ENCODE assay signal across 11 mouse cellular contexts in genomic region chr6:53583234-53583875, GRCm38 (mm10).
DNase-seq lines count a peak whose midpoint lies in the region; ATAC-seq lines count a peak whose summit lies in the region.
"Had no signal": no experiment of that assay in that cellular context is flagged by ENCODE, and none has a peak within 500 bp of the region (broad histone marks: within the 10 kb centered on the region; RNA-seq: fewer than 3 reads in every experiment).

No protein-coding gene starts in this region.

- no peak overlapping the region for H3K4me2 ChIP-seq in midbrain, embryonic 13.5 days (replicated peaks)
- H3K4me2 ChIP-seq in midbrain, embryonic 14.5 days (ENCODE audit: low read length): peak overlapping the region; percentile 11; the same call in 1 of the 2 replicates

- no peak overlapping the region for H3K9ac ChIP-seq in midbrain, embryonic 13.5 days (replicated peaks)
- H3K9ac ChIP-seq in midbrain, embryonic 14.5 days (replicated peaks; ENCODE audit: low read length): no peak overlapping the region

- H3K9me3 ChIP-seq in midbrain, embryonic 13.5 days: no peaks in the 10 kb centered on the region
- H3K9me3 ChIP-seq in midbrain, embryonic 10.5 days (replicated peaks): no peaks in the 10 kb centered on the region
- H3K9me3 ChIP-seq in midbrain, embryonic 14.5 days (ENCODE audit: control insufficient read depth, low read length): no peaks in the 10 kb centered on the region

- no peaks in the 10 kb centered on the region for H3K27me3 ChIP-seq in midbrain, embryonic 13.5 days
- 0 out of 2 replicates have a peak, but pooled peaks cover 7% of the 10 kb centered on the region for H3K27me3 ChIP-seq in midbrain, embryonic 10.5 days (ENCODE audit: low read depth, poor library complexity, severe bottlenecking)
- H3K27me3 ChIP-seq in midbrain, embryonic 14.5 days (ENCODE audit: control insufficient read depth, insufficient read depth, low read length): no peaks in the 10 kb centered on the region

- DNase-seq in midbrain, embryonic 10.5 days (ENCODE audit: low spot score): no peak
- peak; percentile 70 for DNase-seq in forelimb bud, embryonic 11.5 days (ENCODE audit: low read depth, low spot score)
- peak; percentile 57 for DNase-seq in midbrain, embryonic 14.5 days
- DNase-seq in spleen, postnatal 10 days (ENCODE audit: low spot score in 2 of 2): no peak
- DNase-seq in embryo, embryonic 10 days (ENCODE audit: low spot score): no peak
- DNase-seq in c-Kit-positive CD71-positive TER-119-positive erythroid progenitor cells, embryonic 14.5 days (ENCODE audit: low spot score): no peak
- DNase-seq: gastrocnemius, postnatal 36 days; heart, postnatal 10 days; kidney, postnatal 10 days; thymus, adult 2 months had no signal

- H3K36me3 ChIP-seq in midbrain, embryonic 13.5 days: no peaks in the 10 kb centered on the region
- H3K36me3 ChIP-seq in midbrain, embryonic 10.5 days: no peaks in the 10 kb centered on the region
- no peaks in the 10 kb centered on the region for H3K36me3 ChIP-seq in midbrain, embryonic 14.5 days (ENCODE audit: control insufficient read depth, insufficient read depth, low read length)

- no peak for ATAC-seq in midbrain, embryonic 13.5 days
- ATAC-seq in midbrain, embryonic 14.5 days (ENCODE audit: low FRiP score, low TSS enrichment): no peak

- no peak overlapping the region for H3K4me3 ChIP-seq in midbrain, embryonic 13.5 days (replicated peaks)
- no peak overlapping the region for H3K4me3 ChIP-seq in midbrain, embryonic 10.5 days
- H3K4me3 ChIP-seq in midbrain, embryonic 14.5 days (replicated peaks; ENCODE audit: low read depth, low read length): no peak overlapping the region

- peak overlapping the region; percentile 36; the same call in 1 of the 2 replicates for H3K27ac ChIP-seq in midbrain, embryonic 13.5 days
- no peak overlapping the region for H3K27ac ChIP-seq in midbrain, embryonic 10.5 days (replicated peaks)
- peak overlapping the region; percentile 14; the same call in 1 of the 2 replicates for H3K27ac ChIP-seq in midbrain, embryonic 14.5 days (replicated peaks; ENCODE audit: low read depth, low read length)

- H3K4me1 ChIP-seq in midbrain, embryonic 13.5 days (replicated peaks): peaks cover 30% of the 10 kb centered on the region
- H3K4me1 ChIP-seq in midbrain, embryonic 10.5 days: peaks cover 14% of the 10 kb centered on the region; the same call in 1 of the 2 replicates
- no peaks in the 10 kb centered on the region; the same call in none of the 2 replicates for H3K4me1 ChIP-seq in midbrain, embryonic 14.5 days (ENCODE audit: control insufficient read depth, insufficient read depth, low read length)

- WGBS in midbrain, embryonic 13.5 days: 58% methylated on average over 19 of the region's 19 CpGs
- 83% methylated on average over 19 of the region's 19 CpGs for WGBS in midbrain, embryonic 10.5 days
- WGBS in midbrain, embryonic 14.5 days: 49% methylated on average over 19 of the region's 19 CpGs

Comparison
In these comparisons a context has a peak if more than half of its experiments do, and no peak if none do; other contexts are left out.
1. DNase-seq: peak in forelimb bud, embryonic 11.5 days (single experiment) and midbrain, embryonic 14.5 days (single experiment); none in midbrain, embryonic 10.5 days (single experiment), spleen, postnatal 10 days (0 of 2), embryo, embryonic 10 days (single experiment) and c-Kit-positive CD71-positive TER-119-positive erythroid progenitor cells, embryonic 14.5 days (single experiment).